Mouse (Mus musculus): ENCODE measurements around the gene Tubgcp6.

Tubgcp6 gene

GRCm38 (mm10) chr15:89141905-89142304 is 19.0 kb upstream of the Tubgcp6 start:
- DNase-seq (ENCODE audit: low spot score in 2 of 2), result no peak

DNA sequence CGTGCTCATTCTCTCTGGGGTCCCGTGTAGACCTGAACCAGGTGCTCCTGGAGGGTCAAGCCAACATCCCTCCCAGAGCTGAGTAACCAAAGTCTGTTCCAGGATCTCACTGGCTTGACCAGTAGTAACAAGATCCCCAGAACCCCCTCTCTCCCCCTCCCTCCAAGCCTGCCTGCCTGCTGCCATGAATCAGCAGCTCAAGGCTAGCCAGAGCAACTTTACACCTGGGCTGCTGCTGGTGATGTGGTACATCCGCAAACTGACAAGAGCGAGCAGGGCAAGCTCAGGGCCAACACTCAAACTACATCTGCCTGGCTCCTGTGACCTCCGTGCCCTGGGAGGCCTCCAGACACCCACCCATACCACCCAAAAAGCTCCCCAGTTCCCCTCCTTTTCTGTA is 18.5 kb upstream of the Tubgcp6 start:
- no peak for DNase-seq (ENCODE audit: low spot score in 2 of 2)

DNA sequence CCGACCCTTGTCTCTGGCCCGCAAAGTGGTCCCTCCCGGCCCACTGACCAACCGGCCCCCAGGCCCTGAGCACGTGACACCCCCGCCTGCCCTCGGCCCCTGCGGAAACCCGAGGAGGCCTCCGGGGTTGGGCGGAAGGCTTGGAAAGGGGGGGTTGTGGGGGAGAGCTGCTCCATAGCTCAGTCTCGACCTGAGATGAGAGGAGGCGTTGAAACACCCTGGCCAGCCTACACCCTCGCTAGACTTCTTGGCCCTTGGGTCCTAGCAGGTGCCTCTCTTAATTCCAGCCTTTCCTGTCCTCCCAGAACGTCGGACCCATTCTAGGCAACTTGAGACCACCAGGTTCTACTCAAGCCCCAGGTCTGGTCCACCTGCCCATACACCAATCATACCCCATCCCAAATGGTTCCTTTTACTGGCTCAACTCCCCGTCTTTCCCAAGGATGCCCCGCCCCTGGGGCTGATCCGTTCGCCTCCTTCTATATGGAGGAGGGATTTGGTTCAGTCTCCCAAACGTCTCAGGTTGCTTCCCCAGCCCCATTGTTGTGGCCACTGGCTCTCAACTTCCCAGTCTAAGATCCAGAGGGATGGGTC is 17.8 kb upstream of the Tubgcp6 start, which contains the start of gene Mapk12:
TSS of gene Mapk12 (minus strand) at position 45 of the 594 bp plus-strand sequence.
- DNase-seq (ENCODE audit: low spot score in 2 of 2), result no peak

DNA sequence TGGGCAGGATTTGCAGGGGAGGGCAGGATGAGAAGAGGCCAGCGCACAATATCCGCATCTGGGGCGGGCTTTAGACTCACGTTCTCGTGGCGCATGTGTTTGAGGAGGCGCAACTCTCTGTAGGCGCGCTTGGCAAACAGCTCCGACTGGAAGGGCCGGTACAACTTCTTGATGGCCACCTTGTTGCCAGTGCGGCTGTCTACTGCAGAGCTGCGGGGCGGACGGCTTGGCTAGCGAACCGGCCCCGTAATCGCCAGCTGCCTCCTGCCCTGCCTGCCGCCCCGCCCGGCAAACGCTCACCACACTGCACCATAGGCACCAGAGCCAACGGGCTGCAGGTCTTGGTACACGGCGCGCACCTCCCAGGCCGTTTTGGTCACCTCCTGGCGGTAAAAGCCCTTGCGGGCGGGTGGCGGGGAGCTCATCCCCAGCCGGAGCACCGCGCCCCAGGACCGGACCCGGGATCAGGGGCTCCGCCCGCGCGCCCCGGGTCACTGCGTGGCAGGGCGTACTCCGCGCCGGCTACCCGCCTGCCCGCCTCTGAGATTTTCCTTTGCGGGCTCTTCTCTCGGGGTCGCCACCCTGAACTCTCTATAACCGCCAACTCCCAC is 17.2 kb upstream of the Tubgcp6 start:
- no peak for DNase-seq (ENCODE audit: low spot score in 2 of 2)

DNA sequence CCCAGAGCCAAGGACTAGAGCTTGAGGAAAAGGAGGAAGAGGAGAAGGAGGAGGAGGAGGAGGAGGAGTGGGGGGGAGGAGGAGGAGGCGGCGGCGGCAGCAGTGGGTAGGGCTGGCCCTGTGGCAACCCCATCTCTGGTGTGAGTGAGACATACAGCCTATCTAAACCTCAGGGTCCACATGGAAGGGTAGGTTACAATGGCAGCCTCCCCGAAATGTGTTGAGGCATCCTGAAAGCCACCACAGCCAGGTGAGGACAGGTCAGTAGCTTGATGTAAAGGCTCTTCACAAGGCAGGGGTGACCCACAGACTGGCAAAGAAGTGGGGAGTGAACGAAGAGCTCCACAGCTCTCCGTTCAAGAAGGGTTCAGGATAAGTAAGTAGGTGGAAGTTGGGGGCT is 15.6 kb upstream of the Tubgcp6 start:
- no peak for DNase-seq (ENCODE audit: low spot score in 2 of 2)

- no peak for DNase-seq (ENCODE audit: low spot score in 2 of 2)
These were observed 15.1 kb upstream of the Tubgcp6 start for GRCm38 (mm10) chr15:89138046-89138405.

- no peak for DNase-seq (ENCODE audit: low spot score in 2 of 2)
These were observed 14.6 kb upstream of the Tubgcp6 start for GRCm38 (mm10) chr15:89137378-89138045.

DNA sequence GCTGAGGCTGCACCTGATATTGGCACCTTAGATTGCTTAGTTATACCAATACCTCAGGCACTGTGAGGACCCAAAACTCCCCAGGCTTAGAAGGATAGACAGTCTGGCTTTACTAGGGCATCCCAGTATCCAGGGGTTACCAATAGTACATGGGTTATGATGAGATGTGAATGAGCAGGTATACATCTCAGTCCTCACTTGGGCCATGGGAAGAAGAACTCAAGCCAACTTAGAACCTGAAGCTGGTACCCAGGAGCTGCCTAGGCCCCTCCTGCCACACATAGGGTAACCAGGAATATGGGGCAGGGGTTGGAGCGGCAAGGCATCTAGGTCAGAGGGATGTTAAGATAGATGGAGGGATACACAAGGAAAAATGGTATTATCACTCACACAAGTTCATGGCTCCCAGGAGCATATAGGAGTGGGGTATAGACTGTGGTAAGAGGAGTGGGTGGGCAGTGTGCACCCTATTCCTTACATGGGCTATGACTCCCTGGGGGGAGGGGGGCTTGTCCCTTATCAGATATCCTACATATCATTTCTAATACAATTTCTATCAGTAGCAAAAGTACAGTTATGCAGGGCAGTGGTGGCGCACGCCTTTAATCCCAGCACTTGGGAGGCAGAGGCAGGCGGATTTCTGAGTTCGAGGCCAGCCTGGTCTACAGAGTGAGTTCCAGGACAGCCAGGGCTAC is 13.7 kb upstream of the Tubgcp6 start:
- DNase-seq (ENCODE audit: low spot score in 2 of 2), result no peak

GRCm38 (mm10) chr15:89131316-89131715 is 8.4 kb upstream of the Tubgcp6 start:
- DNase-seq (ENCODE audit: low spot score in 2 of 2), result peak; percentile 90

DNA sequence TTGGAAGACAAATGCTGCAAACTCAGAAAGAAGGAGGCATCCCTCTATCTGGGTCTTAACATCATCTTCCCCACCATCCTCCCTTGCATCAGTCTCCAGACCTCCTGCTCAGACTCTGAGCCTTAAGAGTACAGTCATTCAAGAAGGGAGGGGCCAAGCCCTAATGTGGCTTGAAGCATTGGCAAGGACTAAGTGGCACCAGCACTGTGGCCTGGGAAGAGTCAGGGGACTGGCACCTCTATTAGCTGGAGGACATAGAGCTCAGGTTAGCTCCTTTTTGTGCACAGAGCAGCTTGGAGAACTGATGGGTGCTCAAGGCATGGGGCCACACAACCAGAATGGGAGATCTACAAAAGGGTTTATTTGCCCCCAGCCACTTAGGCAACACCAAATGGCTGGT is 7.3 kb upstream of the Tubgcp6 start:
- no peak for DNase-seq (ENCODE audit: low spot score in 2 of 2)

- DNase-seq (ENCODE audit: low spot score in 2 of 2), result peak; percentile 85 to 86
These were observed 5.8 kb upstream of the Tubgcp6 start, which contains the start of gene Hdac10 for GRCm38 (mm10) chr15:89128382-89129350. Gene Hdac10, minus strand, starts transcription at chr15:89128700.

GRCm38 (mm10) chr15:89127364-89127940 is 4.5 kb upstream of the Tubgcp6 start:
- DNase-seq (ENCODE audit: low spot score in 2 of 2), result no peak

- DNase-seq (ENCODE audit: low spot score in 2 of 2), result no peak
These were observed 3.7 kb upstream of the Tubgcp6 start for GRCm38 (mm10) chr15:89126622-89127021.

DNA sequence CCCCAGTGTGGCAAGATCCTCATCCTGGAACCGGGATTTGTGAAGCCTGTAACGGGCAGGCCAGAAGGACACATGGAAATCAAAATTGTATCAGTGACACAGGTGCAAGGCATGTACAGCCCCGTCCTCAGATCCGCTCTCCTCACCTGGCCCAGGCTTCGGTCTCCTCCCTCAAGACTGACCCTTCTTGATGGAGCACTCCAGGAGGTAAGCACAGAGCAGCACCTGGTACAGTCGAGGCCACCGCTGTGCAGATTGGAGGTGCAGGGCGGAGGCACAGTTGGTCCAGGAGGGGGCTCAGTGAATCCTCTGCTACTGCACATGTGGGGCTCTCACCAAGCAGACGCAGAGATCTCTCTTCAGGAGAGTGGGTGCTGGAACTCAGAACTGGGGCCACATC is 2.4 kb upstream of the Tubgcp6 start:
- no peak for DNase-seq (ENCODE audit: low spot score in 2 of 2)

DNA sequence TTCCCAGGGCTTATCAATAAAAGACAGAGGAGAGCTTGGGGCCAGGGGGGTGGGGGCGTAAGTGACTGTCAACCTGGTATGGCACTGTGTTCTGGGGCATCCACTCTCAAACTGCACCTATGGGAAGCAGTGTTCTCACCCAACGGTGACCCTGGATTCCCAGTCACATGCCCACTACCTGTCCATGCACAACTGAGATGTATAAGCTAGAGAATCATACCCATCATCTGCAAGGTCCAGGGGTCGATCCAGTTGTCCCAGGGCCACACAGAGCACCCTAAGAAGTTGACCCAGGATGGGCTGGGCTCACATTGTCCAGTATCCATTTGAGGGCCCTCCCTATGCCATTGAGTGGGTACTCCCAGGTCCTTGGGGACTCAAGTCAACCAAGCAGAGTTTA is 1.4 kb upstream of the Tubgcp6 start:
- DNase-seq (ENCODE audit: low spot score in 2 of 2), result no peak

- DNase-seq (ENCODE audit: low spot score in 2 of 2), result no peak
These were observed 683 bp upstream of the Tubgcp6 start for GRCm38 (mm10) chr15:89123595-89123994.

DNA sequence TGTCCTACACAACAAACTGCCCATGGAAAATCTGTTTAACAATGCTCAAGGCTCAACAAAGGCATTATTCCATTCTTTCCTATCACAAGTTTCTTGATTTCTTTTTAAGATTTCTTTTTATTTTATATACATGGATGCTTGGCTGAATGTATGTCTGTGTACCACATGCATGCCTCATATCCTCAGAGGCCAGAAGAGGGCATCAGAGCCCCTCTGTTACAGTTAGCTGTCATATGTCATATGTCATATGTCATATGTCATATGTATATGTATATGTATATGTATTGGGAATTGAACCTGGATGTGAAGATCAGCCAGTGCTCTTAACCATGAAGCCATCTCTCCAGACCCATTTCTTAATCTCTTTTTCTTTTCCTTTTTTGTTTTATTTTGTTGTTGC is 4.9 kb downstream of the Tubgcp6 start:
- DNase-seq (ENCODE audit: low spot score in 2 of 2), result peak in 1 of 2 experiments; percentile 38

DNA sequence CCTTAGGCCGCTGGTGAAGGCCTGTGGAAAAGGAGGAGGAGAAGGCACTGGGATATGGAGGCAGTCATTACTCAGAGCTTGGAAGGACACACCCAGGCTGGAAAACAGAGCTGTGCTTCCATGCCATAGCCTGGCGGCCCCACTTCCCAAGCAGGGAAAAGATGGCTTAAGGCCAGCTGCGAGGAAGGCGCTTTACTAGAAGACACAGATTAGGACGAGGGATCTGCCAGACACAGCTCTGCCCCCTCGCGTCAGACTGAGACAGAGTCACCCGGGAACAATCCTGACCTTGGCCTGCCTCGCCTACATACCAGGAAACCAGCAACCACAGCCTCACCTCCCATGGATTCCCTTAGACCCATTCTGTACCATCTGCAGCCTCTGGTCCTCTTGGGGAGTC is 12.8 kb downstream of the Tubgcp6 start:
- DNase-seq (ENCODE audit: low spot score in 2 of 2), result no peak

DNA sequence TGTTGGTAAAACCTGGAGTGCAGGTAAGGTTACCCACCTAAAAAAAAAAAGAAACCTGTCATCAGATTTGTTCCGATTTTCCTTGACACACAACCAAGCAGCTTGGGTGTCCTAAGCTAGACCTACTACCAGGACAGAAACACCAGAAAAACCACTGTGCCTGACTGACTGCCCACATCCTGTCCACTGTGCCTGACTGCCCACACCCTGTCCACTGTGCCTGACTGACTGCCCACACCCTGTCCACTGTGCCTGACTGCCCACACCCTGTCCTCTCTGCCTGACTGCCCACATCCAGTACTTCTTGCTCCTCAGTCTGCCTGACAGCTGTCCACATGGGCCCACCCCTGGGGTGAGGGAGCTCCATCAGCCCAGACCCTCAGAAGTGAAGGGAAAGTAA is 15.9 kb downstream of the Tubgcp6 start:
- DNase-seq (ENCODE audit: low spot score in 2 of 2), result peak; percentile 24 to 51

DNA sequence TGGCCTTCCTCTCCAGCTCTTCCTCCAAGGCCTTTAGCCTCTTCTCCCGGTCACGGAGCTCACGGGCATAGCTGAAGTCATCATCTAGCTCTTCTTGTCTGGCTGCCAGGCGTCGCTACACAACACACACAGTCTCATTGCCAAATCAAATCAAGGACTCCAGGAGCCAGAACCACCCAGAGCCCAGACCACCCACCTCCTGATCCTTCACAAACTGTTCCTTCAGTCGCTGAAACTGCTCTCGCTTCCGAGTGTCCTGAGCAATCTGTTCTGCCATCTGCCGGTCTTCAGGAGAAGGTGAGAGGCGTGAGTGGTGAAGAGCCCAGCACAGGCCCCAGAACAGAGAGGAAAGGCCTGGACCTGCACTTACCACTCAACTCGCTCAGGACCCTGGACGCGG is 16.8 kb downstream of the Tubgcp6 start:
- DNase-seq (ENCODE audit: low spot score in 2 of 2), result no peak

GRCm38 (mm10) chr15:89104425-89104824 is 18.5 kb downstream of the Tubgcp6 start:
- DNase-seq (ENCODE audit: low spot score in 2 of 2), result no peak

All from natural killer cell, adult 2 months (primary cell).